Mouse (Mus musculus) liver, embryonic 13.5 days (tissue): ENCODE measurements around the gene Tanc1. TPM values are rescaled to one million over a fixed set of nuclear protein-coding genes. Genes with fewer than 3 reads are reported as not detected.

Experiments
- ATAC-seq: fragments of 200-750 bp; cut with Nextera tagmentation; 2 replicates; pipeline ENCODE4 v1.8.0; 2017; ENCODE audit warnings: low read depth, mild to moderate bottlenecking, moderate number of reproducible peaks, moderate library complexity
- DNase-seq: peaks from one replicate; pipeline ENCODE4 v3.0.0; 2022
- H3K27ac ChIP-seq: fragments of 300-500 bp; sonication (generic); 2 replicates; pipeline ENCODE4 v1.5.1; 2015; ENCODE audit warnings: moderate library complexity, mild to moderate bottlenecking, inconsistent platforms
- H3K27me3 ChIP-seq: fragments of 300-500 bp; sonication (generic); 2 replicates; pipeline ENCODE4 v1.6.1; 2015; ENCODE audit warnings: mild to moderate bottlenecking, inconsistent platforms
- H3K36me3 ChIP-seq: fragments of 300-500 bp; sonication (generic); 2 replicates; pipeline ENCODE4 v1.6.1; 2015; ENCODE audit warnings: mild to moderate bottlenecking, inconsistent platforms
- H3K4me1 ChIP-seq: fragments of 300-500 bp; sonication (generic); replicated peaks from 2 replicates; pipeline ENCODE4 v1.6.1; 2015; ENCODE audit warnings: inconsistent platforms
- H3K4me2 ChIP-seq: fragments of 300-500 bp; sonication (generic); 2 replicates; pipeline ENCODE4 v1.6.1; 2015; ENCODE audit warnings: inconsistent platforms, mild to moderate bottlenecking, moderate library complexity
- H3K4me3 ChIP-seq: fragments of 300-500 bp; sonication (generic); replicated peaks from 2 replicates; pipeline ENCODE4 v1.5.1; 2015; ENCODE audit warnings: mild to moderate bottlenecking, inconsistent platforms
- H3K9ac ChIP-seq: fragments of 300-500 bp; sonication (generic); 2 replicates; pipeline ENCODE4 v1.6.1; 2015; ENCODE audit warnings: mild to moderate bottlenecking, inconsistent platforms
- H3K9me3 ChIP-seq: fragments of 300-500 bp; sonication (generic); replicated peaks from 2 replicates; pipeline ENCODE4 v1.6.1; 2016; ENCODE audit warnings: inconsistent platforms
- WGBS: fragments of 180-500 bp; shearing (Covaris S2); methylation state at CpG from one replicate; pipeline ENCODE4 v1.1.7; 2015; ENCODE audit not compliant: insufficient replicate concordance; 5-methylcytosine and 5-hydroxymethylcytosine counted together
- polyA plus RNA-seq: library from polyadenylated mRNA; unstranded; fragments of >200 nt; fragmentation: Nextera tagmentation; extraction: Ambion mirVana; gene quantifications from 2 replicates; pipeline ENCODE4 v1.2.1, GENCODE M21; 2015

The Tanc1 gene
- polyA plus RNA-seq, 1 experiment from 2014 or later = 2.4 TPM

- no peaks in the 10 kb centered on the region for H3K36me3 ChIP-seq
- no peak overlapping the region for H3K9ac ChIP-seq
- no peaks in the 10 kb centered on the region for H3K27me3 ChIP-seq
- ATAC-seq (no peak), DNase-seq (no peak)
- H3K4me2 ChIP-seq = no peak overlapping the region
- H3K4me3 ChIP-seq = no peak overlapping the region
- 67% methylated on average over 4 of the region's 4 CpGs for WGBS
- H3K4me1 ChIP-seq = peaks cover 7% of the 10 kb centered on the region; the same call in 1 of the 2 replicates
- no peaks in the 10 kb centered on the region for H3K9me3 ChIP-seq
- H3K27ac ChIP-seq = no peak overlapping the region
These were observed 213.5 kb downstream of the Tanc1 start for GRCm38 (mm10) chr2:59825380-59825779.

- DNase-seq (no peak), ATAC-seq (no peak)
- H3K9me3 ChIP-seq = no peaks in the 10 kb centered on the region
- no peak overlapping the region for H3K9ac ChIP-seq
- no peaks in the 10 kb centered on the region for H3K36me3 ChIP-seq
- H3K4me3 ChIP-seq = no peak overlapping the region
- H3K27ac ChIP-seq = no peak overlapping the region
- H3K4me1 ChIP-seq = peaks cover 7% of the 10 kb centered on the region; the same call in 1 of the 2 replicates
- no peak overlapping the region for H3K4me2 ChIP-seq
- WGBS = 66% methylated on average over 11 of the region's 11 CpGs
- no peaks in the 10 kb centered on the region for H3K27me3 ChIP-seq
These were observed 216.3 kb downstream of the Tanc1 start for GRCm38 (mm10) chr2:59828103-59828655.

GRCm38 (mm10) chr2:59828777-59829508, 217.1 kb downstream of the Tanc1 start:
- DNase-seq (no peak), ATAC-seq (no peak)
- Histone ChIP-seq H3K9ac (no peak overlapping the region), H3K9me3 (no peaks in the 10 kb centered on the region), H3K27ac (peak overlapping the region; percentile 53; the same call in 1 of the 2 replicates), H3K4me3 (no peak overlapping the region), H3K4me2 (no peak overlapping the region), H3K27me3 (no peaks in the 10 kb centered on the region), H3K4me1 (peaks cover 7% of the 10 kb centered on the region; the same call in 1 of the 2 replicates), H3K36me3 (0 out of 2 replicates have a peak, but pooled peaks cover 3% of the 10 kb centered on the region)
- WGBS = 24% methylated on average over 14 of the region's 14 CpGs

GRCm38 (mm10) chr2:59829718-59830117, 217.9 kb downstream of the Tanc1 start:
- H3K4me1 ChIP-seq = peaks cover 7% of the 10 kb centered on the region; the same call in 1 of the 2 replicates
- no peaks in the 10 kb centered on the region for H3K9me3 ChIP-seq
- H3K4me3 ChIP-seq = no peak overlapping the region
- no peak overlapping the region for H3K4me2 ChIP-seq
- DNase-seq = no peak
- no peak overlapping the region for H3K27ac ChIP-seq
- H3K9ac ChIP-seq = no peak overlapping the region
- ATAC-seq = no peak
- H3K27me3 ChIP-seq = no peaks in the 10 kb centered on the region
- 0 out of 2 replicates have a peak, but pooled peaks cover 3% of the 10 kb centered on the region for H3K36me3 ChIP-seq
- 69% methylated on average over 7 of the region's 7 CpGs for WGBS

- 0 out of 2 replicates have a peak, but pooled peaks cover 3% of the 10 kb centered on the region for H3K36me3 ChIP-seq
- 0 out of 2 replicates have a peak, but pooled peaks have one; percentile 15 for ATAC-seq
- 42% methylated on average over 9 of the region's 9 CpGs for WGBS
- no peaks in the 10 kb centered on the region for H3K9me3 ChIP-seq
- no peak overlapping the region for H3K4me2 ChIP-seq
- DNase-seq = no peak
- H3K27ac ChIP-seq = no peak overlapping the region
- H3K27me3 ChIP-seq = no peaks in the 10 kb centered on the region
- no peak overlapping the region for H3K9ac ChIP-seq
- H3K4me1 ChIP-seq = peaks cover 7% of the 10 kb centered on the region; the same call in 1 of the 2 replicates
- H3K4me3 ChIP-seq = no peak overlapping the region
These were observed 218.3 kb downstream of the Tanc1 start for GRCm38 (mm10) chr2:59830151-59830550.

GRCm38 (mm10) chr2:59830940-59831339, 219.1 kb downstream of the Tanc1 start:
- Histone ChIP-seq H3K4me1 (peaks cover 7% of the 10 kb centered on the region; the same call in 1 of the 2 replicates), H3K4me3 (no peak overlapping the region), H3K27me3 (no peaks in the 10 kb centered on the region), H3K27ac (no peak overlapping the region), H3K4me2 (no peak overlapping the region), H3K9ac (no peak overlapping the region), H3K36me3 (0 out of 2 replicates have a peak, but pooled peaks cover 3% of the 10 kb centered on the region), H3K9me3 (no peaks in the 10 kb centered on the region)
- 70% methylated on average over 5 of the region's 5 CpGs for WGBS
- ATAC-seq (no peak), DNase-seq (no peak)

GRCm38 (mm10) chr2:59831831-59832230, 220.0 kb downstream of the Tanc1 start:
- no peak overlapping the region for H3K4me2 ChIP-seq
- ATAC-seq (no peak), DNase-seq (no peak)
- no peak overlapping the region for H3K4me3 ChIP-seq
- H3K27ac ChIP-seq = no peak overlapping the region
- WGBS = 79% methylated on average over 7 of the region's 7 CpGs
- H3K4me1 ChIP-seq = peaks cover 7% of the 10 kb centered on the region; the same call in 1 of the 2 replicates
- peaks cover 6% of the 10 kb centered on the region; the same call in 1 of the 2 replicates for H3K36me3 ChIP-seq
- H3K27me3 ChIP-seq = no peaks in the 10 kb centered on the region
- no peaks in the 10 kb centered on the region for H3K9me3 ChIP-seq
- no peak overlapping the region for H3K9ac ChIP-seq

GRCm38 (mm10) chr2:59838825-59839224, 227.0 kb downstream of the Tanc1 start:
- no peak overlapping the region for H3K4me3 ChIP-seq
- peaks cover 26% of the 10 kb centered on the region for H3K4me1 ChIP-seq
- H3K9me3 ChIP-seq = no peaks in the 10 kb centered on the region
- no peak overlapping the region for H3K4me2 ChIP-seq
- no peaks in the 10 kb centered on the region for H3K27me3 ChIP-seq
- DNase-seq = no peak
- WGBS = 55% methylated on average over 8 of the region's 8 CpGs
- H3K36me3 ChIP-seq = peaks cover 31% of the 10 kb centered on the region
- ATAC-seq = no peak
- no peak overlapping the region for H3K9ac ChIP-seq
- H3K27ac ChIP-seq = no peak overlapping the region

- no peak for ATAC-seq
- H3K36me3 ChIP-seq = peaks cover 31% of the 10 kb centered on the region
These were observed 227.9 kb downstream of the Tanc1 start for GRCm38 (mm10) chr2:59839755-59840154.

GRCm38 (mm10) chr2:59840191-59840590, 228.3 kb downstream of the Tanc1 start:
- no peak overlapping the region for H3K9ac ChIP-seq
- no peak overlapping the region for H3K27ac ChIP-seq
- no peak overlapping the region for H3K4me2 ChIP-seq
- H3K4me1 ChIP-seq = peaks cover 26% of the 10 kb centered on the region
- H3K4me3 ChIP-seq = no peak overlapping the region
- H3K9me3 ChIP-seq = no peaks in the 10 kb centered on the region
- no peaks in the 10 kb centered on the region for H3K27me3 ChIP-seq
- DNase-seq = no peak
- H3K36me3 ChIP-seq = peaks cover 31% of the 10 kb centered on the region
- WGBS = 76% methylated on average over 4 of the region's 4 CpGs
- no peak for ATAC-seq

More at GRCm38 (mm10) chr2:59839755-59840154, 227.9 kb downstream of the Tanc1 start:
- Histone ChIP-seq H3K4me3 (no peak overlapping the region), H3K4me2 (no peak overlapping the region), H3K9me3 (no peaks in the 10 kb centered on the region), H3K4me1 (peaks cover 26% of the 10 kb centered on the region), H3K9ac (no peak overlapping the region), H3K27me3 (no peaks in the 10 kb centered on the region), H3K27ac (no peak overlapping the region)
- DNase-seq = no peak
- WGBS = 74% methylated on average over 2 of the region's 2 CpGs

GRCm38 (mm10) chr2:59841189-59841939, 229.5 kb downstream of the Tanc1 start:
- Histone ChIP-seq H3K27ac (no peak overlapping the region), H3K4me2 (peak overlapping the region; percentile 39), H3K9ac (no peak overlapping the region), H3K4me1 (peaks cover 26% of the 10 kb centered on the region), H3K4me3 (no peak overlapping the region), H3K9me3 (no peaks in the 10 kb centered on the region), H3K27me3 (no peaks in the 10 kb centered on the region), H3K36me3 (peaks cover 31% of the 10 kb centered on the region)
- peak; percentile 33 for DNase-seq
- WGBS = 48% methylated on average over 12 of the region's 12 CpGs
- ATAC-seq = peak; percentile 77
